Mouse (Mus musculus) kidney, embryonic 14.5 days (tissue): Measurements from ENCODE around the gene 9930111J21Rik2. TPM values are rescaled to one million over a fixed set of nuclear protein-coding genes. Genes with fewer than 3 reads are reported as not detected.
"Not testable (repeated sequence)": the region's sequence is repeated elsewhere in the genome, so short reads cannot be mapped to it uniquely, and the experiment has no call there.

ENCODE experiments used
- ATAC-seq: fragments of 200-750 bp; cut with Nextera tagmentation; 2 replicates; pipeline ENCODE4 v1.8.0; 2017; ENCODE audit warnings: moderate number of reproducible peaks, mild to moderate bottlenecking, moderate TSS enrichment, moderate library complexity; ENCODE audit not compliant: low FRiP score, low TSS enrichment
- H3K27ac ChIP-seq: fragments of 300-500 bp; sonication (generic); 2 replicates; pipeline ENCODE4 v1.5.1; 2014; ENCODE audit warnings: low read depth, mild to moderate bottlenecking, low read length, moderate library complexity, mixed read lengths
- H3K27me3 ChIP-seq: fragments of 300-500 bp; sonication (generic); 2 replicates; pipeline ENCODE4 v1.6.1; 2014; ENCODE audit warnings: mild to moderate bottlenecking, low read length; ENCODE audit not compliant: control insufficient read depth, insufficient read depth
- H3K36me3 ChIP-seq: fragments of 300-500 bp; sonication (generic); 2 replicates; pipeline ENCODE4 v1.6.1; 2014; ENCODE audit warnings: low read length, mixed read lengths; ENCODE audit not compliant: control insufficient read depth, insufficient read depth
- H3K4me1 ChIP-seq: fragments of 300-500 bp; sonication (generic); 2 replicates; pipeline ENCODE4 v1.6.1; 2014; ENCODE audit warnings: low read length, mixed read lengths; ENCODE audit not compliant: control insufficient read depth, insufficient read depth
- H3K4me2 ChIP-seq: fragments of 300-500 bp; sonication (generic); replicated peaks from 2 replicates; pipeline ENCODE4 v1.6.1; 2014; ENCODE audit warnings: low read depth, mild to moderate bottlenecking, low read length
- H3K4me3 ChIP-seq: fragments of 300-500 bp; sonication (generic); 2 replicates; pipeline ENCODE4 v1.5.1; 2014; ENCODE audit warnings: mild to moderate bottlenecking, low read length
- H3K9ac ChIP-seq: fragments of 300-500 bp; sonication (generic); 2 replicates; pipeline ENCODE4 v1.6.1; 2014; ENCODE audit warnings: low read depth, mild to moderate bottlenecking, low read length, moderate library complexity
- H3K9me3 ChIP-seq: fragments of 300-500 bp; sonication (generic); 2 replicates; pipeline ENCODE4 v1.6.1; 2016; ENCODE audit warnings: low read length; ENCODE audit not compliant: control insufficient read depth
- WGBS: fragments of 180-500 bp; shearing (Covaris S2); extraction: QIAGEN DNeasy Blood & Tissue Kit; methylation state at CpG from one replicate; pipeline ENCODE4 v1.1.7; 2014; 5-methylcytosine and 5-hydroxymethylcytosine counted together
- polyA plus RNA-seq: library from polyadenylated mRNA; unstranded; fragments of >200 nt; fragmentation: Nextera tagmentation; extraction: Ambion mirVana; gene quantifications from 2 replicates; pipeline ENCODE4 v1.2.1, GENCODE M21; 2014

9930111J21Rik2 gene
- polyA plus RNA-seq, 1 experiment from 2014 or later: 0.39 TPM

- not testable (repeated sequence) for H3K27ac ChIP-seq, H3K36me3 ChIP-seq, H3K4me1 ChIP-seq, H3K4me3 ChIP-seq, H3K9me3 ChIP-seq, H3K9ac ChIP-seq, H3K4me2 ChIP-seq, ATAC-seq, H3K27me3 ChIP-seq
- WGBS: 79% methylated on average over 2 of the region's 3 CpGs
Observed at GRCm38 (mm10) chr11:49060061-49060460, 9.0 kb upstream of the 9930111J21Rik2 start.

- H3K9me3 ChIP-seq, H3K4me1 ChIP-seq, H3K27ac ChIP-seq, H3K36me3 ChIP-seq, H3K27me3 ChIP-seq, H3K4me2 ChIP-seq, H3K9ac ChIP-seq, H3K4me3 ChIP-seq, ATAC-seq: not testable (repeated sequence)
- WGBS: no CpG with 5 or more reads among the region's 5 CpGs
Observed at GRCm38 (mm10) chr11:49051894-49052293, 852 bp upstream of the 9930111J21Rik2 start.

- H3K4me1 ChIP-seq, H3K9ac ChIP-seq, H3K4me3 ChIP-seq, H3K36me3 ChIP-seq, H3K9me3 ChIP-seq, H3K4me2 ChIP-seq, H3K27ac ChIP-seq, H3K27me3 ChIP-seq, ATAC-seq: not testable (repeated sequence)
Observed at GRCm38 (mm10) chr11:49050064-49050463, 978 bp downstream of the 9930111J21Rik2 start.

GRCm38 (mm10) chr11:49012074-49012473, 39.0 kb downstream of the 9930111J21Rik2 start:
- not testable (repeated sequence) for H3K4me2 ChIP-seq, H3K36me3 ChIP-seq, H3K27me3 ChIP-seq, H3K27ac ChIP-seq, H3K9me3 ChIP-seq, ATAC-seq, H3K9ac ChIP-seq, H3K4me1 ChIP-seq, H3K4me3 ChIP-seq

- H3K27me3 ChIP-seq, H3K9me3 ChIP-seq, H3K4me3 ChIP-seq, H3K9ac ChIP-seq, H3K4me2 ChIP-seq, H3K27ac ChIP-seq, H3K4me1 ChIP-seq, ATAC-seq, H3K36me3 ChIP-seq: not testable (repeated sequence)
- 21% methylated on average over 1 of the region's 1 CpGs for WGBS
Observed at GRCm38 (mm10) chr11:49006785-49007184, 44.3 kb downstream of the 9930111J21Rik2 start.

GRCm38 (mm10) chr11:49006317-49006716, 44.7 kb downstream of the 9930111J21Rik2 start:
- not testable (repeated sequence) for ATAC-seq, H3K36me3 ChIP-seq, H3K27me3 ChIP-seq, H3K9ac ChIP-seq, H3K4me3 ChIP-seq, H3K4me2 ChIP-seq, H3K4me1 ChIP-seq, H3K9me3 ChIP-seq, H3K27ac ChIP-seq
- WGBS: 65% methylated on average over 2 of the region's 2 CpGs

- not testable (repeated sequence) for H3K4me3 ChIP-seq, ATAC-seq, H3K9me3 ChIP-seq, H3K27ac ChIP-seq, H3K27me3 ChIP-seq, H3K36me3 ChIP-seq, H3K4me2 ChIP-seq, H3K4me1 ChIP-seq, H3K9ac ChIP-seq
- 55% methylated on average over 1 of the region's 1 CpGs for WGBS
Observed at GRCm38 (mm10) chr11:49000411-49000810, 50.6 kb downstream of the 9930111J21Rik2 start.

- not testable (repeated sequence) for H3K4me2 ChIP-seq, H3K9me3 ChIP-seq, H3K4me3 ChIP-seq, H3K27ac ChIP-seq, H3K9ac ChIP-seq, H3K4me1 ChIP-seq, H3K27me3 ChIP-seq, H3K36me3 ChIP-seq
- WGBS: 10% methylated on average over 2 of the region's 2 CpGs
- peak; percentile 89 for ATAC-seq
Observed at GRCm38 (mm10) chr11:48994018-48994417, 57.0 kb downstream of the 9930111J21Rik2 start, which contains the start of gene Tgtp1. TSS of gene Tgtp1 (minus strand) at chr11:48994172.

- H3K4me2 ChIP-seq, H3K9ac ChIP-seq, H3K4me1 ChIP-seq, H3K27me3 ChIP-seq, H3K27ac ChIP-seq, ATAC-seq, H3K9me3 ChIP-seq, H3K36me3 ChIP-seq, H3K4me3 ChIP-seq: not testable (repeated sequence)
- WGBS: 11% methylated on average over 8 of the region's 10 CpGs
Observed at GRCm38 (mm10) chr11:48993296-48993695, 57.7 kb downstream of the 9930111J21Rik2 start.
